Mouse (Mus musculus) CH12.LX (cell line): Measurements from ENCODE around the gene St3gal3. TPM values are rescaled to one million over a fixed set of nuclear protein-coding genes. Genes with fewer than 3 reads are reported as not detected.

ENCODE experiments used
- DNase-seq: peaks from one replicate; pipeline ENCODE4 v3.0.0-alpha.2; 2013; ENCODE audit errors: extremely low read depth
- H3K27ac ChIP-seq: 2 replicates; pipeline ENCODE4 v1.5.1; 2012; ENCODE audit warnings: low read depth, mild to moderate bottlenecking, control low read depth, moderate library complexity; ENCODE audit not compliant: insufficient read depth
- H3K27me3 ChIP-seq: replicated peaks from 2 replicates; pipeline ENCODE3; 2012; ENCODE audit warnings: inconsistent platforms
- H3K36me3 ChIP-seq, 2 experiments: replicated peaks in 1 of 2; 2 replicates each; pipeline versions ENCODE3 to v1.6.1; 2012; ENCODE audit warnings: inconsistent platforms in 1 of 2, low read length in 1 of 2, mild to moderate bottlenecking in 1 of 2, mixed read lengths in 1 of 2, moderate library complexity in 1 of 2; ENCODE audit not compliant: control insufficient read depth in 1 of 2, insufficient read depth in 1 of 2
- H3K4me1 ChIP-seq, 2 experiments: 2 replicates each; pipeline ENCODE4 v1.6.1; 2012; ENCODE audit warnings: inconsistent platforms in 1 of 2, moderate library complexity in 1 of 2; ENCODE audit not compliant: insufficient read depth in 2 of 2, control insufficient read depth in 1 of 2
- H3K4me2 ChIP-seq: 2 replicates; pipeline ENCODE4 v1.6.1; 2012; ENCODE audit warnings: low read depth, mild to moderate bottlenecking, control low read depth; ENCODE audit not compliant: poor library complexity, insufficient read depth, severe bottlenecking
- H3K4me3 ChIP-seq, 3 experiments: fragments of 150-350 bp in 1 of 3; sonication (generic) in 1 of 3; replicated peaks in 1 of 3; 2 replicates each; pipeline versions ENCODE3 to v1.5.1; 2011 to 2012; ENCODE audit warnings: low read depth in 2 of 3, low read length in 2 of 3, mild to moderate bottlenecking in 2 of 3, moderate library complexity in 2 of 3, control low read depth in 1 of 3, improper control_type of control experiment in 1 of 3, inconsistent platforms in 1 of 3, mixed read lengths in 1 of 3; ENCODE audit not compliant: poor library complexity in 1 of 3
- H3K79me2 ChIP-seq: replicated peaks from 2 replicates; pipeline ENCODE4 v1.6.1; 2012; ENCODE audit warnings: mild to moderate bottlenecking, moderate library complexity; ENCODE audit not compliant: control insufficient read depth, poor library complexity, insufficient read depth, severe bottlenecking; ENCODE audit errors: extremely low read depth
- H3K9ac ChIP-seq: 2 replicates; pipeline ENCODE4 v1.6.1; 2012; ENCODE audit warnings: low read depth, mild to moderate bottlenecking, control low read depth, moderate library complexity; ENCODE audit not compliant: insufficient read depth
- H3K9me3 ChIP-seq: replicated peaks from 2 replicates; pipeline ENCODE3; 2012; ENCODE audit warnings: low read length, inconsistent platforms, mixed read lengths
- E2F4 ChIP-seq: IDR thresholded peaks from 2 replicates; pipeline ENCODE4 v1.6.1; 2011; ENCODE audit warnings: low read depth, low read length, improper control_type of control experiment; ENCODE audit not compliant: insufficient replicate concordance
- ETS1 ChIP-seq: conservative IDR thresholded peaks from 2 replicates; pipeline ENCODE4 v1.6.1; 2012; ENCODE audit warnings: low read depth, mild to moderate bottlenecking, inconsistent platforms, low read length, improper control_type of control experiment, moderate library complexity
- HCFC1 ChIP-seq: IDR thresholded peaks from 2 replicates; pipeline ENCODE4 v1.6.1; 2012; ENCODE audit warnings: low read depth, mild to moderate bottlenecking, inconsistent platforms, low read length, improper control_type of control experiment
- JUN ChIP-seq: IDR thresholded peaks from 2 replicates; pipeline ENCODE4 v1.6.1; 2011; ENCODE audit warnings: low read depth, mild to moderate bottlenecking, low read length, improper control_type of control experiment, moderate library complexity; ENCODE audit not compliant: insufficient read depth
- KAT2A ChIP-seq: IDR thresholded peaks from 2 replicates; pipeline ENCODE4 v1.6.1; 2012; ENCODE audit warnings: low read length, improper control_type of control experiment, inconsistent platforms; ENCODE audit not compliant: insufficient replicate concordance
- MAFK ChIP-seq: IDR thresholded peaks from 2 replicates; pipeline ENCODE4 v1.6.1; 2011; ENCODE audit warnings: low read length, improper control_type of control experiment; ENCODE audit not compliant: insufficient replicate concordance
- MEF2A ChIP-seq: IDR thresholded peaks from 2 replicates; pipeline ENCODE4 v1.6.1; 2014; ENCODE audit warnings: low read depth, mild to moderate bottlenecking, inconsistent platforms, low read length, improper control_type of control experiment, borderline replicate concordance
- MXI1 ChIP-seq: IDR thresholded peaks from 2 replicates; pipeline ENCODE4 v1.6.1; 2011; ENCODE audit warnings: mild to moderate bottlenecking, low read depth, low read length, improper control_type of control experiment
- MYC ChIP-seq: IDR thresholded peaks from 2 replicates; pipeline ENCODE4 v1.6.1; 2011; ENCODE audit warnings: low read depth, mild to moderate bottlenecking, improper control_type of control experiment, low read length
- NELFE ChIP-seq: IDR thresholded peaks from 2 replicates; pipeline ENCODE4 v1.6.1; 2011; ENCODE audit warnings: low read depth, low read length, improper control_type of control experiment
- POLR2A ChIP-seq: IDR thresholded peaks from 2 replicates; pipeline ENCODE4 v1.6.1; 2011; ENCODE audit warnings: low read depth, mild to moderate bottlenecking, improper control_type of control experiment, low read length
- POLR2AphosphoS2 ChIP-seq: IDR thresholded peaks from 2 replicates; pipeline ENCODE4 v1.6.1; 2011; ENCODE audit warnings: low read depth, low read length, improper control_type of control experiment
- RAD21 ChIP-seq: IDR thresholded peaks from 2 replicates; pipeline ENCODE4 v1.6.1; 2011; ENCODE audit warnings: low read depth, mild to moderate bottlenecking, low read length, improper control_type of control experiment, moderate library complexity
- RCOR1 ChIP-seq: conservative IDR thresholded peaks from 2 replicates; pipeline ENCODE4 v1.6.1; 2012; ENCODE audit warnings: low read depth, mild to moderate bottlenecking, inconsistent platforms, low read length, improper control_type of control experiment
- TCF12 ChIP-seq: IDR thresholded peaks from 2 replicates; pipeline ENCODE4 v1.6.1; 2014; ENCODE audit warnings: low read depth, mild to moderate bottlenecking, inconsistent platforms, low read length, improper control_type of control experiment
- UBTF ChIP-seq: IDR thresholded peaks from 2 replicates; pipeline ENCODE4 v1.6.1; 2012; ENCODE audit warnings: low read depth, mild to moderate bottlenecking, inconsistent platforms, low read length, improper control_type of control experiment, moderate library complexity
- ZC3H11A ChIP-seq: IDR thresholded peaks from 2 replicates; pipeline ENCODE4 v1.6.1; 2012; ENCODE audit warnings: low read depth, mild to moderate bottlenecking, inconsistent platforms, low read length, improper control_type of control experiment
- ZKSCAN1 ChIP-seq: IDR thresholded peaks from 2 replicates; pipeline ENCODE4 v1.6.1; 2012; ENCODE audit warnings: low read depth, inconsistent platforms, low read length, improper control_type of control experiment, borderline replicate concordance
- dilution Hi-C: fragments of 300-500 bp; cut with MboI; formaldehyde crosslinking; loops from 2 replicates; pipeline ENCODE4 v1.14.3; 2020; ENCODE audit warnings: low sequenced_read_pairs; ENCODE audit not compliant: extremely low pct_unique_long_range_greater_than_20kb, extremely low pct_ligation_motif_present
- in situ Hi-C: fragments of 300-500 bp; cut with MboI; formaldehyde crosslinking; loops from 3 replicates; pipeline ENCODE4 v1.14.3; 2019; ENCODE audit warnings: low sequenced_read_pairs, low pct_ligation_motif_present, low pct_unique_long_range_greater_than_20kb, mixed read lengths
- polyA plus RNA-seq: library from polyadenylated mRNA; unstranded; fragments of >175 nt; gene quantifications from 2 replicates; pipeline ENCODE4 v1.2.1, GENCODE M21; 2012; ENCODE audit warnings: low read depth; ENCODE audit not compliant: insufficient read length
- total RNA-seq, 2 experiments: library from RNA; depleted of rRNA; stranded (reverse); fragments of 300-350 nt in 1 of 2; fragments of >200 nt in 1 of 2; gene quantifications; 2 replicates each; pipeline ENCODE4 v1.2.3; 2012 to 2014

The St3gal3 gene
- total and polyA plus RNA-seq, 3 experiments: 7.1 to 10.1 (median 8.2) TPM

DNA sequence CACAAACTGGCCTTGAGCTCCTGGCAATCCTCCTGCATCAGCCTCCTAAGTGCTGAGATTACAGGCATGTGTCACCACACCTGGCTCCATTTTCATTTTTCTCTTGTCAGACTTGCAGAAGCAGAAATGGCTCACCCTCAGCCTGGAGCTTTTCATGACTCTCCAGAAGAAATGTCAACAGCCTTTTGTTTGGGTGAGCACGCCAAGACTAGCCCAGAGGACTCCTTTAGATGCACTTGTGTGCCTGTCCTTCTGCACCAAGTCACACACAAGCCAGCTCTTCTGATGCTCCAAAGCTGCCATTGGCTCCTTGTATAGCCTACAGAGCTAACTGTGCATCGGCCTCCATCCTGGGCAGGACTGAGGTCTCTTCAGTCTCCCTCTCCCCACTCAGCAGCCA is 141.3 kb downstream of the St3gal3 start:
- Histone ChIP-seq H3K27ac (no peak overlapping the region), H3K4me3 (no peak overlapping the region), H3K36me3 (peaks cover 0 to 12% of the 10 kb centered on the region in 2 experiments), H3K4me2 (no peak overlapping the region), H3K9me3 (no peaks in the 10 kb centered on the region), H3K79me2 (no peaks in the 10 kb centered on the region; the same call in 1 of the 2 replicates), H3K27me3 (no peaks in the 10 kb centered on the region), H3K9ac (no peak overlapping the region), H3K4me1 (peaks cover 0 to 24% of the 10 kb centered on the region in 2 experiments; a peak in 2 of 4 replicates)
- in situ Hi-C loops: no loop called here
- dilution Hi-C loops: no loop called here
- TF ChIP-seq MAFK: no peak
- TF ChIP-seq KAT2A: no peak
- no peak for TF ChIP-seq NELFE
- no peak for TF ChIP-seq MEF2A
- no peak for TF ChIP-seq E2F4
- no peak for DNase-seq

DNA sequence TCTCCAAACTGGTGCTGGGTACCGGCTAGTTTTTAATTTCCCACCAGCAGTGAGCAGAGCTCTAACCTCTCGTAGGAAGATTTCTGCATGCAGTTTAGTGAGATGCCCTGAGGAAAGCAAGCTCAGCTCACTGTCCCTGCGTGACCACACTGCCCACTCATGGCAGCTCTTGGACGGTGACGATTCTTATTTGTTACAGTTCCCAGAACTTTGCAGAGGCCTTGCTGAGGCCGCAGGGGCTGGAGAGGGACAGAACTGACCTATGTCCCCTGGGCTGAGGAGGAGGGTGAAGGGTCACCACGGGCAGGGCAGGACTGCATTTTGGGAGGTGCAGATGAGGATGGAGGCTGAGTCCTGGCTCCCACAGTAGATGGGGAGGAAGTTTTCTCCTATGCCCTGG is 141.8 kb downstream of the St3gal3 start:
- H3K4me3 ChIP-seq: no peak overlapping the region
- peaks cover 0 to 12% of the 10 kb centered on the region in 2 experiments for H3K36me3 ChIP-seq
- no peak overlapping the region for H3K27ac ChIP-seq
- no peaks in the 10 kb centered on the region for H3K9me3 ChIP-seq
- in situ Hi-C loops (no loop called here), dilution Hi-C loops (no loop called here)
- no peak overlapping the region for H3K4me2 ChIP-seq
- H3K4me1 ChIP-seq: peaks cover 5 to 24% of the 10 kb centered on the region in 2 experiments
- no peaks in the 10 kb centered on the region; the same call in 1 of the 2 replicates for H3K79me2 ChIP-seq
- H3K27me3 ChIP-seq: no peaks in the 10 kb centered on the region
- no peak overlapping the region for H3K9ac ChIP-seq
- DNase-seq: no peak
- TF ChIP-seq MXI1 (no peak), UBTF (no peak), RAD21 (no peak; the same call in 1 of the 2 replicates), JUN (no peak), ETS1 (no peak), POLR2A (no peak), HCFC1 (no peak), POLR2AphosphoS2 (no peak), TCF12 (no peak), ZKSCAN1 (no peak), ZC3H11A (no peak), RCOR1 (no peak), MYC (no peak), MEF2A (no peak)
